ENCODE assay signal across 8 mouse cellular contexts in genomic region chr1:164247971-164248370, GRCm38 (mm10). TPM values are rescaled to one million over a fixed set of nuclear protein-coding genes. Genes with fewer than 3 reads are reported as not detected.
DNase-seq lines count a peak whose midpoint lies in the region; ATAC-seq lines count a peak whose summit lies in the region.

No protein-coding gene starts in this region.

- H3K9me3 ChIP-seq in heart, embryonic 15.5 days (replicated peaks): no peaks in the 10 kb centered on the region
- H3K9me3 ChIP-seq in liver, embryonic 12.5 days (replicated peaks): no peaks in the 10 kb centered on the region
- H3K9me3 ChIP-seq in neural tube, embryonic 11.5 days (ENCODE audit: control insufficient read depth, low read length): no peaks in the 10 kb centered on the region

- ATAC-seq in common myeloid progenitor, adult 5-6 weeks (replicated peaks; ENCODE audit: low read depth, poor library complexity, severe bottlenecking): peak; percentile 17
- no peak for ATAC-seq in heart, embryonic 15.5 days (replicated peaks; ENCODE audit: insufficient number of reproducible peaks, insufficient read depth, low FRiP score, low read depth)
- no peak for ATAC-seq in liver, embryonic 12.5 days
- ATAC-seq in neural tube, embryonic 11.5 days (ENCODE audit: insufficient read depth, low FRiP score, low TSS enrichment): no peak

- DNase-seq in ovary, adult 18-20 months (ENCODE audit: low spot score): peak; percentile 12
- no peak for DNase-seq in ovary, postnatal 14 days (ENCODE audit: low spot score)
- peak; percentile 24 for DNase-seq in neural tube, embryonic 11.5 days (ENCODE audit: low spot score)
- no peak for DNase-seq in thymus, postnatal 0 days (ENCODE audit: low spot score)
- no peak for DNase-seq in spleen, adult 12 weeks (ENCODE audit: low spot score)

- no peaks in the 10 kb centered on the region for H3K36me3 ChIP-seq in heart, embryonic 15.5 days
- no peaks in the 10 kb centered on the region for H3K36me3 ChIP-seq in liver, embryonic 12.5 days
- H3K36me3 ChIP-seq in neural tube, embryonic 11.5 days (ENCODE audit: control insufficient read depth, insufficient read depth, low read length): no peaks in the 10 kb centered on the region

- no peaks in the 10 kb centered on the region for H3K27me3 ChIP-seq in heart, embryonic 15.5 days
- no peaks in the 10 kb centered on the region for H3K27me3 ChIP-seq in liver, embryonic 12.5 days (replicated peaks)
- no peaks in the 10 kb centered on the region for H3K27me3 ChIP-seq in neural tube, embryonic 11.5 days (ENCODE audit: control insufficient read depth, insufficient read depth, low read length)

- H3K27ac ChIP-seq in heart, embryonic 15.5 days: peak overlapping the region; percentile 92
- H3K27ac ChIP-seq in liver, embryonic 12.5 days: peak overlapping the region; percentile 58
- H3K27ac ChIP-seq in neural tube, embryonic 11.5 days (ENCODE audit: low read depth, low read length): no peak overlapping the region

- H3K9ac ChIP-seq in heart, embryonic 15.5 days: peak overlapping the region; percentile 50
- peak overlapping the region; percentile 59 for H3K9ac ChIP-seq in liver, embryonic 12.5 days
- H3K9ac ChIP-seq in neural tube, embryonic 11.5 days (ENCODE audit: low read length): peak overlapping the region; percentile 41

- H3K4me3 ChIP-seq in heart, embryonic 15.5 days: peak overlapping the region; percentile 84
- H3K4me3 ChIP-seq in liver, embryonic 12.5 days: peak overlapping the region; percentile 82
- H3K4me3 ChIP-seq in neural tube, embryonic 11.5 days (ENCODE audit: low read depth, low read length): peak overlapping the region; percentile 46

- H3K4me2 ChIP-seq in heart, embryonic 15.5 days: peak overlapping the region; percentile 60
- peak overlapping the region; percentile 62 for H3K4me2 ChIP-seq in liver, embryonic 12.5 days
- peak overlapping the region; percentile 50 for H3K4me2 ChIP-seq in neural tube, embryonic 11.5 days (ENCODE audit: low read depth)

- H3K4me1 ChIP-seq in heart, embryonic 15.5 days (replicated peaks): peaks cover 21% of the 10 kb centered on the region
- peaks cover 44% of the 10 kb centered on the region for H3K4me1 ChIP-seq in liver, embryonic 12.5 days
- peaks cover 7% of the 10 kb centered on the region for H3K4me1 ChIP-seq in neural tube, embryonic 11.5 days (ENCODE audit: control insufficient read depth, insufficient read depth, low read length)

- WGBS in heart, embryonic 15.5 days: 12% methylated on average over 10 of the region's 10 CpGs
- 18% methylated on average over 10 of the region's 10 CpGs for WGBS in liver, embryonic 12.5 days (ENCODE audit: insufficient replicate concordance)
- WGBS in neural tube, embryonic 11.5 days: 9% methylated on average over 10 of the region's 10 CpGs

RNA-seq across cellular contexts. Expression of gene Slc19a2, which starts 0.9 kb away (rescaled TPM):
- 4.7 and 5.1 TPM in 2 replicates for total RNA-seq in common myeloid progenitor, adult 5-6 weeks (2017)
- 6.2 and 7.5 TPM in 2 replicates for polyA plus RNA-seq in heart, embryonic 15.5 days (2015; fragmentation: Nextera tagmentation; extraction: Ambion mirVana)
- 24.9 and 26.6 TPM in 2 replicates for polyA plus RNA-seq in liver, embryonic 12.5 days (2016; fragmentation: Nextera tagmentation; extraction: Ambion mirVana)
- 10.5 and 11.0 TPM in 2 replicates for polyA plus RNA-seq in neural tube, embryonic 11.5 days (2014; fragmentation: Nextera tagmentation; extraction: Ambion mirVana)
- polyA plus RNA-seq in thymus, postnatal 0 days (2015; fragmentation: Nextera tagmentation; extraction: Ambion mirVana): 3.5 and 4.1 TPM in 2 replicates

RNA-seq across cellular contexts. Expression of gene Ccdc181, which starts 27.4 kb away (rescaled TPM):
- 37.2 and 38.9 TPM in 2 replicates for total RNA-seq in common myeloid progenitor, adult 5-6 weeks (2017)
- 10.4 TPM in 2 replicates for polyA plus RNA-seq in heart, embryonic 15.5 days (2015; fragmentation: Nextera tagmentation; extraction: Ambion mirVana)
- polyA plus RNA-seq in liver, embryonic 12.5 days (2016; fragmentation: Nextera tagmentation; extraction: Ambion mirVana): 5.2 and 5.3 TPM in 2 replicates
- polyA plus RNA-seq in neural tube, embryonic 11.5 days (2014; fragmentation: Nextera tagmentation; extraction: Ambion mirVana): 12.6 and 13.5 TPM in 2 replicates
- 11.4 and 11.5 TPM in 2 replicates for polyA plus RNA-seq in thymus, postnatal 0 days (2015; fragmentation: Nextera tagmentation; extraction: Ambion mirVana)

RNA-seq across cellular contexts. Expression of gene Nme7, which starts 56.0 kb away (rescaled TPM):
- total RNA-seq in common myeloid progenitor, adult 5-6 weeks (2017): 37.0 and 37.3 TPM in 2 replicates
- polyA plus RNA-seq in heart, embryonic 15.5 days (2015; fragmentation: Nextera tagmentation; extraction: Ambion mirVana): 16.1 and 19.4 TPM in 2 replicates
- 11.9 and 13.4 TPM in 2 replicates for polyA plus RNA-seq in liver, embryonic 12.5 days (2016; fragmentation: Nextera tagmentation; extraction: Ambion mirVana)
- polyA plus RNA-seq in neural tube, embryonic 11.5 days (2014; fragmentation: Nextera tagmentation; extraction: Ambion mirVana): 32.4 and 35.4 TPM in 2 replicates
- 27.3 and 30.3 TPM in 2 replicates for polyA plus RNA-seq in thymus, postnatal 0 days (2015; fragmentation: Nextera tagmentation; extraction: Ambion mirVana)

RNA-seq across cellular contexts. Expression of gene Blzf1, which starts 59.3 kb away (rescaled TPM):
- 35.9 and 36.5 TPM in 2 replicates for total RNA-seq in common myeloid progenitor, adult 5-6 weeks (2017)
- polyA plus RNA-seq in heart, embryonic 15.5 days (2015; fragmentation: Nextera tagmentation; extraction: Ambion mirVana): 26.1 and 27.2 TPM in 2 replicates
- 14.8 and 15.8 TPM in 2 replicates for polyA plus RNA-seq in liver, embryonic 12.5 days (2016; fragmentation: Nextera tagmentation; extraction: Ambion mirVana)
- 28.3 and 28.9 TPM in 2 replicates for polyA plus RNA-seq in neural tube, embryonic 11.5 days (2014; fragmentation: Nextera tagmentation; extraction: Ambion mirVana)
- polyA plus RNA-seq in thymus, postnatal 0 days (2015; fragmentation: Nextera tagmentation; extraction: Ambion mirVana): 23.6 and 24.0 TPM in 2 replicates

Comparison
In these comparisons a context has a peak if more than half of its experiments do, and no peak if none do; other contexts are left out.
1. DNase-seq: peak in ovary, adult 18-20 months (single experiment) and neural tube, embryonic 11.5 days (single experiment); none in ovary, postnatal 14 days (single experiment), thymus, postnatal 0 days (single experiment) and spleen, adult 12 weeks (single experiment).
2. Peak in every context shown above with its lines, with median percentiles within 50 percentile points of each other: H3K4me2 ChIP-seq, H3K4me3 ChIP-seq and H3K9ac ChIP-seq.